Mouse (Mus musculus): ENCODE data around the gene Slc2a13. TPM values are rescaled to one million over a fixed set of nuclear protein-coding genes. Genes with fewer than 3 reads are reported as not detected.
A peak's percentile ranks its signal among the peaks of the same experiment; 100 is the strongest.

Slc2a13 gene
- total RNA-seq, 2 experiments from 2014 or later: 0.07 TPM; not detected in 1

GRCm38 (mm10) chr15:91279571-91279970 lies 293.5 kb downstream of the Slc2a13 start:
- no peak for ATAC-seq (ENCODE audit: poor library complexity, severe bottlenecking)

- no peak for ATAC-seq (ENCODE audit: poor library complexity, severe bottlenecking)
These were observed 297.1 kb downstream of the Slc2a13 start for GRCm38 (mm10) chr15:91275961-91276360.

GRCm38 (mm10) chr15:91268532-91268931 lies 304.5 kb downstream of the Slc2a13 start:
- ATAC-seq (ENCODE audit: poor library complexity, severe bottlenecking): no peak

DNA sequence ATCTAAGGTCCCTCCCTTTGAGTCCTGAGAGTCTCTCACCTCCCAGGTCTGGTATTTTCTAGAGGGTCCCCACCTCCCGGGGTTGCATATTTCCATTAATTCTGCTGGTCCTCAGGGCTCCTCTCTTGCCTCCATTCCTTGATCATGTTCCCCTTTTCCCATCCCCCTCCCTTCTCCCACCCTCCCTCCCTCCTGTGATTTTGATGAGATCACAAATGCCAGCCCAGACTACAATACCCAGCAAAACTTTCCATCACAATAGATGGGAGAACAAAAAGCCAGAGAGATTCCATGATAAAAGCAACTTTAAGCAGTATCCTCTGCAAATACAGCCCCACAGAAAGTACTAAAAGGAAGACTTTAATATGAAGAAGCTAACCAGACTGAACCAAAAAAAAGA lies 309.1 kb downstream of the Slc2a13 start:
- ATAC-seq (ENCODE audit: poor library complexity, severe bottlenecking): no peak

DNA sequence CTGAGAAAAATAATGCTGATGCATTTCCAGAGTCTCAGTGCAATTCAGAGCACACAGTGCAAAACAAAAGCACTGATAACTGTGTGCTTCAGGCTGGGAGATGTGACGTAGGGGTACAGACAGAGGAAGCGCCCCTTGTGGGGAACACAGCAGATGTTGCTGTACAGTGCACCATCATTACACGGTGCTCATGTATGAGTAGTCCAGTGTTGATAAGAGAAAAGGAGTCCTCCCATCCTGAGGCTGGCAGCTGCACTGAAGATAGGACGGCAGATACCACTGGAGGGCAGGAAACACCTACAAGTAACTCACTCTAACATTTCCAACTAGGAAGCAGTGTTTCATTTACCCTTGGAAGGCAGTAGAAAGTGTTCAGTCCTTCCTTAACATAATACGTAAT lies 312.5 kb downstream of the Slc2a13 start:
- no peak; the same call in 1 of the 2 replicates for ATAC-seq (ENCODE audit: poor library complexity, severe bottlenecking)

DNA sequence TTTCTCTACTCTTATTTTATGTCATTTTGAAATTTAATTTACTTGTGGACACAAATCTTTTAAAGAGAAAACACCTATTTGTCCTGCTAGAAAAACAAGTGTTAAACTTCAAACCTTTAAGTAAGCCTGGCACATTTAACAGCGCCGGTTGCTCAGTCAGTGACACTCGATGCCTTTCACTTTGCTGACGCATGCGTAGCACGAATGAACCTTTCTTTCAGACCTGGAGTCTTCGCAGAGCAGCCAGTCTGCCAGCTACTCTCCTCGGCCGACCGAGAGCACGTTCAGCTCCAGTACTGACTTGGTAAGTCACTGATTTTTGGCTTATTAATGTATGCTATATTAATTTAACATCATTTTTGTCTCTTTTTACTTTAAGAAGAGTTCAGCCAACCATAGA lies 315.9 kb downstream of the Slc2a13 start:
- no peak for ATAC-seq (ENCODE audit: poor library complexity, severe bottlenecking)

GRCm38 (mm10) chr15:91255308-91255707 lies 317.8 kb downstream of the Slc2a13 start:
- no peak for ATAC-seq (ENCODE audit: poor library complexity, severe bottlenecking)

- ATAC-seq (ENCODE audit: poor library complexity, severe bottlenecking): peak; percentile 57
These were observed 320.1 kb downstream of the Slc2a13 start for GRCm38 (mm10) chr15:91252956-91253355.

- peak; percentile 33 for ATAC-seq (ENCODE audit: poor library complexity, severe bottlenecking)
These were observed 321.3 kb downstream of the Slc2a13 start for GRCm38 (mm10) chr15:91251544-91252408.

DNA sequence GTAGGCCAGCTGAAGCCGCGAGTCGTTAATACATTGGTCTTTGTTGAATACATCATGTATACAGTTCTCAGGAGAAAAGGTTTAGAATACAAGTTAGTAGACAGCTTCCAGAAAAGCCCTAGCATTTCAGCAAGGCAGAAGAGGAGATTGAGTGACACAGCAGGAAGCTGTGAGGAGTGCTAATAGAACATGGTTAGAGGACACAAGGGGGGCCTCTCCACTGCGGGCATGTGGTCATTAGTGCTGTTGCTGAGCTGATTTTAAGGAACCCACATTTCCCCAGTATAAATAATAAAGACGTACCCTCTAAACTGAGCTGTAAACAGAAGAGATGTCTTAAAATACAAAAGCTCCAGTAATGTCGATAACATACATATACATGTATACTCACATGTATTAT lies 322.2 kb downstream of the Slc2a13 start:
- no peak for ATAC-seq (ENCODE audit: poor library complexity, severe bottlenecking)

DNA sequence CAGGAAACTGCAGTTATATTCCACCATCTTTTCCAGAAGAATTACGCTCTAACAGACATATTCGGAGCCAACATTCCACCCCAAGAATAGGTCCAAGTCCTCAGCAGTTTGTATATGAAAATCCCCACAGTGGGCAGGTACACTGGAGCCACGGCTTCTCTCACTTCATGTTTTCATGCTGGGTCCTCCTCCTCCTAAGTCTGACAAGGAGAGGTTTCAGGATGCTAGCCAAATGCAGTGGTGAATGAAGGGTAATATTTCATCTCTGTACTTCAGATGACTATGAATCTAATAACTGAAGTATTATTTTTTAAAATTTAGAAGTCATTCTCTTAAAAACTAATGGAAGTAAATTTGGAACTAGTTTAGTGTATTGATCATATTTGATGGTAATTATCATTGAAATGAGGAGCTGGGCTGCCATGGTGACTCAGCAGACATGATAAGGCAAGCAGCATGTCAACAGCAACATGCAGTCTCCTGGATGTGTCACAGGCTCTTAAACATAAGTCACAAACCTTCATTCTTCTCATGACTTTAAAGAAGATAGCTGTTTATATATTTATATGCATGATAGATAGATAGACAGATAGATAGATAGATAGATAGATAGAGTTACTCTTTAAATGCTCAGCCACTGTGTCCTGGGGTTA lies 332.3 kb downstream of the Slc2a13 start:
- no peak for ATAC-seq (ENCODE audit: poor library complexity, severe bottlenecking)

DNA sequence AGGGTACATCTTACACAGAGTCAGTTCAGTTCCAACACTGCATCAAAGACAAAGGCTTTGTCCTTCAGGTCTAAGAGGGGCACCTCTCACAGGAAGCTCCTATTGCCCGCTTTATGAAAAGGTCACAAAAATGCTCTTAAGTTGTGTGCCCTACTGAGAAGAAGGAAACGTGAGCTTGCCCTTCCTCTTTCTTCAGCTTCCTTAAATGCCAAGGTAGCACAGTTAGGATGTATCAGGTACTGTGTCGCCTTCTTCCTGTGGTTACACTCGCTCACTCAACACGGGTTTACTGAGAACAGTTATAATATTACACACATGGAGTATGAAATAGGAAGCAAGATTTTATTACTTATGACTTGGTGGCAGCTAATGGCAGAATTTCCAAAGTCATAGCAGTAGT lies 335.8 kb downstream of the Slc2a13 start:
- ATAC-seq (ENCODE audit: poor library complexity, severe bottlenecking): peak; percentile 94

Other genes with a start within 250 kb of the Slc2a13 start
- 69.0 and 92.7 TPM in 2 replicates for gene Lrrk2, start 99.9 kb upstream of the Slc2a13 start, total RNA-seq (2015)
- gene Lrrk2, start 99.9 kb upstream of the Slc2a13 start, total RNA-seq (2017): 80.1 and 87.1 TPM in 2 replicates